14 mouse cellular contexts compared by ENCODE assay signal in genomic region chr12:102330731-102331130, GRCm38 (mm10).
"Had no signal": no experiment of that assay in that cellular context is flagged by ENCODE, and none has a peak within 500 bp of the region (broad histone marks: within the 10 kb centered on the region; RNA-seq: fewer than 3 reads in every experiment).

No protein-coding gene starts in this region.

- H3K27me3 ChIP-seq: lung, embryonic 15.5 days; megakaryocyte, embryonic 14.5 days; midbrain, embryonic 13.5 days; midbrain, embryonic 15.5 days; neural tube, embryonic 12.5 days; stomach, embryonic 15.5 days had no signal

- H3K4me3 ChIP-seq: lung, embryonic 15.5 days; megakaryocyte, embryonic 14.5 days; midbrain, embryonic 13.5 days; midbrain, embryonic 15.5 days; neural tube, embryonic 12.5 days; stomach, embryonic 15.5 days had no signal

- ATAC-seq: lung, postnatal 0 days; midbrain, embryonic 13.5 days; midbrain, embryonic 15.5 days had no signal

- H3K27ac ChIP-seq: lung, embryonic 15.5 days; macrophage; midbrain, embryonic 13.5 days; midbrain, embryonic 15.5 days; neural tube, embryonic 12.5 days; stomach, embryonic 15.5 days; stomach, postnatal 0 days had no signal

- DNase-seq: lung, postnatal 14 days; lung, postnatal 36 days; right cerebral cortex, postnatal 14 days; thymus, adult 2 months had no signal

- H3K9ac ChIP-seq: lung, embryonic 15.5 days; midbrain, embryonic 13.5 days; midbrain, embryonic 15.5 days; neural tube, embryonic 12.5 days; stomach, embryonic 15.5 days had no signal

- H3K36me3 ChIP-seq: lung, embryonic 15.5 days; midbrain, embryonic 13.5 days; midbrain, embryonic 15.5 days; neural tube, embryonic 12.5 days; stomach, embryonic 15.5 days had no signal

- H3K4me1 ChIP-seq: midbrain, embryonic 13.5 days; midbrain, embryonic 15.5 days; neural tube, embryonic 12.5 days; stomach, embryonic 15.5 days had no signal

- H3K9me3 ChIP-seq: lung, embryonic 15.5 days; megakaryocyte, embryonic 14.5 days; midbrain, embryonic 13.5 days; midbrain, embryonic 15.5 days; neural tube, embryonic 12.5 days; stomach, embryonic 15.5 days had no signal

- H3K4me2 ChIP-seq: lung, embryonic 15.5 days; midbrain, embryonic 11.5 days; midbrain, embryonic 13.5 days; midbrain, embryonic 15.5 days; neural tube, embryonic 12.5 days; stomach, embryonic 15.5 days had no signal
